Mouse (Mus musculus): Measurements from ENCODE around the gene Ugt1a8.
"Not testable (repeated sequence)": the region's sequence is repeated elsewhere in the genome, so short reads cannot be mapped to it uniquely, and the experiment has no call there.

GRCm38 (mm10) chr1:88109604-88110003, 22.0 kb downstream of the Ugt1a8 start:
- TF ChIP-seq POLR2A (IDR thresholded peaks at IDR 0.05; ENCODE audit: borderline replicate concordance, low read depth, low read length); CTCF (IDR thresholded peaks at IDR 0.05; ENCODE audit: low read depth, low read length): not testable (repeated sequence)

All from bone marrow macrophage, adult 2 months (primary cell).